Mouse (Mus musculus) layer of hippocampus, adult 2 months (tissue): ENCODE measurements around the gene Khdrbs1. TPM values are rescaled to one million over a fixed set of nuclear protein-coding genes. Genes with fewer than 3 reads are reported as not detected.

Experiments
- DNase-seq, 2 experiments: peaks; one replicate each; pipeline ENCODE4 v3.0.0; 2022; ENCODE audit warnings: low spot score in 2 of 2
- H3K27ac ChIP-seq: fragments of 200-600 bp; 2 replicates; pipeline ENCODE4 v1.8.1; 2022
- H3K4me3 ChIP-seq: fragments of 200-600 bp; 2 replicates; pipeline ENCODE4 v1.8.1; 2022; ENCODE audit warnings: mild to moderate bottlenecking
- CTCF ChIP-seq: fragments of 200-600 bp; conservative IDR thresholded peaks from 2 replicates; pipeline ENCODE4 v1.8.1; 2022; ENCODE audit warnings: antibody characterized with exemption, mild to moderate bottlenecking, moderate library complexity
- microRNA-seq, 2 experiments: library from miRNA; unstranded; fragments of <30 nt; microRNA quantifications; one replicate each; pipeline ENCODE4 v1.2.0; 2021
- total RNA-seq, 2 experiments: library from RNA; stranded (reverse); gene quantifications; 2 replicates each; pipeline ENCODE4 v1.2.3; 2021

Khdrbs1 gene
- total RNA-seq, 2 experiments from 2014 or later, result 87.4 to 92.5 TPM

GRCm38 (mm10) chr4:129684531-129684930 lies 57.6 kb downstream of the Khdrbs1 start:
- no peak for DNase-seq
- Histone ChIP-seq H3K27ac (no peak overlapping the region), H3K4me3 (no peak overlapping the region)
- TF ChIP-seq CTCF, result no peak

GRCm38 (mm10) chr4:129683901-129684493 lies 58.1 kb downstream of the Khdrbs1 start:
- Histone ChIP-seq H3K4me3 (no peak overlapping the region), H3K27ac (no peak overlapping the region)
- no peak for DNase-seq
- no peak for TF ChIP-seq CTCF

GRCm38 (mm10) chr4:129681837-129682236 lies 60.3 kb downstream of the Khdrbs1 start:
- Histone ChIP-seq H3K4me3 (no peak overlapping the region), H3K27ac (no peak overlapping the region)
- DNase-seq, result no peak
- no peak for TF ChIP-seq CTCF

GRCm38 (mm10) chr4:129672878-129673449 lies 69.1 kb downstream of the Khdrbs1 start:
- no peak for DNase-seq
- H3K4me3 ChIP-seq, result peak overlapping the region; percentile 92
- peak overlapping the region; percentile 97 for H3K27ac ChIP-seq
- no peak; the same call in 1 of the 2 replicates for TF ChIP-seq CTCF

- H3K4me3 ChIP-seq, result peak within 1 kb of the TSS; percentile 92
- peak; percentile 92 for DNase-seq
- TF ChIP-seq CTCF, result 0 out of 2 replicates have a peak, but pooled peaks have one; percentile 22
- peak within 1 kb of the TSS; percentile 97 for H3K27ac ChIP-seq
These were observed 69.8 kb downstream of the Khdrbs1 start, which contains the start of gene Kpna6 for GRCm38 (mm10) chr4:129672083-129672877. Kpna6 (minus strand) TSS chr4:129672767.

DNA sequence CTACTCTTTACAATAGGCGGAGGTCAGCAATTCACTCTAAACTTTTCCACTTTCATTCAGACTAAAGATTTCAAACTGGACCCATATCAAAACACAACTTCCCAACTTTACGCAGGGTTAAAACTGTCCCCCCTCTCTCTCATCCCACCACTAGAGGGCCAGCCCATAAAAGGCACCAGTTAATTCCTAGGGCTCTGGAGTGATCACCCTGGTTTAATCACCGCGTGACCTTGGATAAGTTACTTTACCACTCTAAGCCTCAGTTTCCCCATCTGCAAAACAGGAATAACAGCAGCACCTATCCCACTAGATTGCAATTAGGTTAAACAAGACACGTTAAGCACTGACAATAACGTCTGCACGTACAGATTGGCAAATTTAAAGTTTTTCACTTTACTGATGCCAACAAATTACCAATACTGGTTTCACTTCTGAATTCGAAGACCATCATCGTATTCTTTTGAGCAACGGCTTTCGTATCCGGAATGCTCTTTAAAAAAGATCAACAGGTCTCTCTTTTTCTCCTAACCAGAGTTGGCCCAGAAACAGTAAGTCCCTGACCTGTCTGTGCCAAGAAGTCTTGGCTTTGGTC lies 70.5 kb downstream of the Khdrbs1 start:
- peak in 1 of 2 experiments; percentile 58 for DNase-seq
- peak overlapping the region; percentile 92 for H3K4me3 ChIP-seq
- peak; percentile 89 for TF ChIP-seq CTCF
- peak overlapping the region; percentile 97 for H3K27ac ChIP-seq

GRCm38 (mm10) chr4:129662255-129662813 lies 79.8 kb downstream of the Khdrbs1 start:
- TF ChIP-seq CTCF, result no peak
- H3K27ac ChIP-seq, result peak overlapping the region; percentile 14; the same call in 1 of the 2 replicates

DNA sequence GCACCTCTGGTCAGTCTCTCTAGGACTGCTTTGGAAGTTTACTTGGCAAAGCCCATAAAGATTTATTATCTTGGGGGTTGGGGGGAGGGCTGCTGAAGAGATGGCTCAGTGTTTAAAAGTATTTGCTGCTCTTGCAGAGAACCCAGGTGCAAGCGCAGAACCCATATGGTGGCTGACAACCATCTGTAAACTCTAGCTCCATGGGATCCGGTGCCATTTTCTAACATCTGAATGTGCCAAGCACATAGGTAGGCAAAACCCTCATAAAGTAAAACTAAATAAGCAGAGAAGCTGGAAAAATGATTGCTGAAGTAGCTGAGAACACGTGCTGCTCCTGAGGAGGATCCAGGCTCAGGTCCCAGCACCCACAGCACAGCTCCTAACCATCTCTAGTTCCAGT lies 80.5 kb downstream of the Khdrbs1 start:
- no peak for TF ChIP-seq CTCF
- peak in 1 of 2 experiments; percentile 66 for DNase-seq
- Histone ChIP-seq H3K27ac (peak overlapping the region; percentile 53), H3K4me3 (no peak overlapping the region)

More at GRCm38 (mm10) chr4:129662255-129662813, 79.8 kb downstream of the Khdrbs1 start:
- no peak for DNase-seq
- H3K4me3 ChIP-seq, result no peak overlapping the region

DNA sequence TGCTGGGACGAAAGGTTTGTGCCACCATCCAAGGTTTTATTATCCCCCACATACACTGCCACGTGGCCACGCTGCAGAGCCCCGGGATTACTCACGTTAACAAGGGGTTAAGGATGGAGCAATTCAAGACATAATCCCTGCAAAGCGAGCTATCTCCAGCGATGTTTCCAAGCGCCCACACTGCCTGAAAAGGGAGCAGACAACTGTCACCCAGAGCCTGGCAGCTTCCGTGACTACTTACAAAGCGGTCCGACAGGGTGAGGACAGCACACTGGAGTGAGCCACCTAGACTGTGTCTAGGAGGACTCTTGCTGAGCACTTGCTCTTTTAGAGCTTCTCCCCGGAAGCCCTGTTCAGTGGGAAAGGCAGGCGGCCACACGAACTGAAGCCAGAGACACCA lies 87.3 kb downstream of the Khdrbs1 start:
- Histone ChIP-seq H3K4me3 (no peak overlapping the region), H3K27ac (peak overlapping the region; percentile 44; the same call in 1 of the 2 replicates)
- DNase-seq, result no peak
- TF ChIP-seq CTCF, result no peak

Small RNA genes lying within 50 kb of the gene (microRNA-seq; reads per million reads assigned to microRNA genes)
- gene Gm28017 (0 reads per million in 2 experiments), gene Mir7016 (2.6 to 3.5 reads per million in 2 experiments)

Other genes starting within 250 kb of the Khdrbs1 start
- 100 to 1,000 TPM in 1 of 2 experiments, 10 to 100 TPM in 1; 94.6 to 103 TPM for gene Marcksl1, start 228.7 kb downstream of the Khdrbs1 start, total RNA-seq
- gene Hdac1, start 199.6 kb downstream of the Khdrbs1 start, total RNA-seq, result 10 to 100 TPM; 48.9 to 49.8 TPM
- gene Lck, start 168.7 kb downstream of the Khdrbs1 start, total RNA-seq, result 1 to 10 TPM; 2.8 to 6.2 TPM
- under 1 TPM; 0.41 to 0.83 TPM for gene Fam167b, start 163.8 kb downstream of the Khdrbs1 start, total RNA-seq
- 100 to 1,000 TPM; 117 to 120 TPM for gene Eif3i, start 141.7 kb downstream of the Khdrbs1 start, total RNA-seq
- gene Tmem234, start 141.6 kb downstream of the Khdrbs1 start, total RNA-seq, result 10 to 100 TPM; 83.1 to 86.2 TPM
- gene Dcdc2b, start 128.0 kb downstream of the Khdrbs1 start, total RNA-seq, result 1 to 10 TPM; 5.7 to 7.4 TPM
- 10 to 100 TPM; 31.5 to 34.3 TPM for gene Iqcc, start 123.2 kb downstream of the Khdrbs1 start, total RNA-seq
- gene Ccdc28b, start 118.4 kb downstream of the Khdrbs1 start, total RNA-seq, result 10 to 100 TPM; 70.2 to 81.0 TPM
- 10 to 100 TPM; 49.7 to 51.3 TPM for gene Txlna, start 101.2 kb downstream of the Khdrbs1 start, total RNA-seq
- 10 to 100 TPM; 88.7 to 97.9 TPM for gene Kpna6, start 69.5 kb downstream of the Khdrbs1 start, total RNA-seq
- 10 to 100 TPM; 14.6 TPM for gene Tmem39b, start 45.5 kb downstream of the Khdrbs1 start, total RNA-seq
- 100 to 1,000 TPM; 134 to 137 TPM for gene Ptp4a2, start 68.9 kb upstream of the Khdrbs1 start, total RNA-seq
- gene Spocd1, start 186.9 kb upstream of the Khdrbs1 start, total RNA-seq, result 1 to 10 TPM in 1 of 2 experiments, under 1 TPM in 1; 0.42 to 1.0 TPM
- 100 to 1,000 TPM; 549 to 563 TPM for gene Adgrb2, start 242.6 kb upstream of the Khdrbs1 start, total RNA-seq